Mouse (Mus musculus) myocyte (in vitro differentiated cells): ENCODE results near the gene Gclc. TPM values are rescaled to one million over a fixed set of nuclear protein-coding genes. Genes with fewer than 3 reads are reported as not detected.

Experiments used
- H3K27me3 ChIP-seq: one replicate; pipeline ENCODE4 v1.6.1; 2011; ENCODE audit not compliant: control insufficient read depth, insufficient read depth, insufficient read length
- H3K36me3 ChIP-seq: one replicate; pipeline ENCODE4 v1.6.1; 2011; ENCODE audit not compliant: control insufficient read depth, insufficient read depth
- H3K4me2 ChIP-seq: one replicate; pipeline ENCODE4 v1.6.1; 2011; ENCODE audit warnings: low read depth, control low read depth
- H3K4me3 ChIP-seq: one replicate; pipeline ENCODE4 v1.5.1; 2011; ENCODE audit warnings: mild to moderate bottlenecking, control low read depth, moderate library complexity
- H3K79me2 ChIP-seq: one replicate; pipeline ENCODE4 v1.6.1; 2011; ENCODE audit not compliant: control insufficient read depth, insufficient read depth
- H3ac ChIP-seq: one replicate; pipeline ENCODE4 v1.6.1; 2011; ENCODE audit not compliant: control insufficient read depth, insufficient read length
- CEBPB ChIP-seq: IDR thresholded peaks from 2 replicates; pipeline ENCODE4 v1.6.1; 2011; ENCODE audit warnings: mild to moderate bottlenecking, moderate library complexity; ENCODE audit not compliant: poor library complexity, insufficient read depth, severe bottlenecking
- E2F4 ChIP-seq: IDR thresholded peaks from one replicate; pipeline ENCODE4 v1.6.1; 2011; ENCODE audit warnings: mild to moderate bottlenecking, control low read depth, moderate library complexity; ENCODE audit not compliant: insufficient read depth
- MAX ChIP-seq: IDR thresholded peaks from one replicate; pipeline ENCODE4 v1.6.1; 2011; ENCODE audit warnings: low read depth, mild to moderate bottlenecking, control low read depth
- MYOD1 ChIP-seq, 3 experiments: IDR thresholded peaks; one replicate each; pipeline ENCODE4 v1.6.1; 2011; ENCODE audit warnings: control low read depth in 2 of 3, low read depth in 2 of 3, mild to moderate bottlenecking in 2 of 3, moderate library complexity in 1 of 3; ENCODE audit not compliant: insufficient read length in 2 of 3, control insufficient read depth in 1 of 3
- MYOG ChIP-seq, 3 experiments: IDR thresholded peaks; one replicate each; pipeline ENCODE4 v1.6.1; 2011; ENCODE audit warnings: control low read depth in 2 of 3, low read depth in 2 of 3, mild to moderate bottlenecking in 2 of 3; ENCODE audit not compliant: insufficient read length in 2 of 3, control insufficient read depth in 1 of 3, insufficient read depth in 1 of 3
- POLR2A ChIP-seq: IDR thresholded peaks from one replicate; pipeline ENCODE4 v1.6.1; 2011; ENCODE audit warnings: low read depth, mild to moderate bottlenecking, control low read depth, moderate library complexity; ENCODE audit not compliant: insufficient read length
- POLR2AphosphoS2 ChIP-seq: IDR thresholded peaks from one replicate; pipeline ENCODE4 v1.6.1; 2011; ENCODE audit warnings: low read depth, control low read depth; ENCODE audit not compliant: insufficient read length
- REST ChIP-seq: IDR thresholded peaks from one replicate; pipeline ENCODE4 v1.6.1; 2011; ENCODE audit warnings: mild to moderate bottlenecking, control low read depth, moderate library complexity; ENCODE audit not compliant: insufficient read depth, insufficient read length
- SRF ChIP-seq: IDR thresholded peaks from one replicate; pipeline ENCODE4 v1.6.1; 2011; ENCODE audit warnings: low read depth; ENCODE audit not compliant: control insufficient read depth, insufficient read length
- TCF12 ChIP-seq: IDR thresholded peaks from one replicate; pipeline ENCODE4 v1.6.1; 2011; ENCODE audit warnings: mild to moderate bottlenecking, control low read depth; ENCODE audit not compliant: poor library complexity, insufficient read depth, severe bottlenecking
- TCF3 ChIP-seq: IDR thresholded peaks from one replicate; pipeline ENCODE4 v1.6.1; 2011; ENCODE audit warnings: low read depth, control low read depth; ENCODE audit not compliant: insufficient read length
- USF1 ChIP-seq: IDR thresholded peaks from one replicate; pipeline ENCODE4 v1.6.1; 2011; ENCODE audit warnings: low read depth, mild to moderate bottlenecking, control low read depth, moderate library complexity
- polyA plus RNA-seq: library from polyadenylated mRNA; unstranded; fragments of >200 nt; fragmentation: generic; extraction: Trizol; gene quantifications from one replicate; pipeline ENCODE4 v1.2.1, GENCODE M21; 2012; ENCODE audit warnings: missing spikeins

Gene Gclc
- polyA plus RNA-seq, 1 experiment, result 9.0 TPM

DNA sequence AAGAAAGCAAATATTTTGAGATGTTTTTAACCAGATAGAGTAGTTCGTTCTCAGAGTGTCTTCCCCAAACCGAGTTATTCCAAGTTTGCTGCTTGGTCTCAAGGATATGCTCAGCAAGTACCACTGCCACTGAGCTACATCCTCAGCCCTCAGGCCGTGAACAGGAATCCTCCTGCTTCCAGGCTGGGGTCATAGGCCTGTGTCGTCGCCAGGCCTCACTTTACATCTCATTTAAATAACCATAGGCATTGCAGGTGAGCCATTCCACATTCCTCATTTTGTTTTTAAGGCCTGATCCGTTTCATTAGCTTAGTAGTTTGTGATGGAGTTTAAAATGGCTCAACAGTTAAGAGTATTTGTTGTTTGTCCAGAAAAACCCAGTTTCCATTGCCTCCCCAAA is 4.8 kb downstream of the Gclc start:
- H3ac ChIP-seq, result no peak overlapping the region
- TF ChIP-seq TCF3, result no peak
- no peak for TF ChIP-seq CEBPB
- no peak for TF ChIP-seq POLR2A
- TF ChIP-seq MYOG (IDR thresholded peaks at IDR 0.05; ENCODE audit: control insufficient read depth in 1 of 3, insufficient read depth in 1 of 3, insufficient read length in 2 of 3, low read depth in 2 of 3), result no peak
- TF ChIP-seq SRF, result no peak
- no peak for TF ChIP-seq TCF12
- no peak for TF ChIP-seq MAX
- TF ChIP-seq E2F4, result no peak
- TF ChIP-seq POLR2AphosphoS2, result no peak
- TF ChIP-seq MYOD1 (IDR thresholded peaks at IDR 0.05; ENCODE audit: control insufficient read depth in 1 of 3, insufficient read length in 2 of 3, low read depth in 2 of 3), result no peak
- no peak for TF ChIP-seq USF1
- TF ChIP-seq REST, result no peak
- H3K27me3 ChIP-seq, result no peaks in the 10 kb centered on the region
- H3K36me3 ChIP-seq, result peaks cover 4% of the 10 kb centered on the region
- H3K4me3 ChIP-seq, result no peak overlapping the region
- H3K79me2 ChIP-seq, result peaks cover 88% of the 10 kb centered on the region
- no peak overlapping the region for H3K4me2 ChIP-seq

DNA sequence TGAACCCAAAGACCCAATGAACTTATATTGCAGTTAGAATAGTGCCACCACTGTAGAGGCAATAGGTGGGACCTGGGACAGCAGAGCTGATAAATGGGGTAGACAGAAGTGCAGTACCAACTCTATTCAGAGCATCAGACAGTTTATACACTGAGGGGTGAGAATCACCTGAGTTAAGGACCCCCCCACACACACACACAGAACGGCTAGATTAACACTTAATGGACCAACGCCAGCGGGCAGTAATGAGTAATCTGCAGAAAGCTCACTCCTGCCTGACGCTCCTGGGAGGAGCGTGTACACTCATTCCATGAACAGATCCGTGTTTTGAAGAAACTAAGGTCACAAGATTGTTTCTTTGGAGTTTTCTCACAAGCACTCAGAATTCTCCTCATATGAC is 5.4 kb downstream of the Gclc start:
- TF ChIP-seq CEBPB (no peak), E2F4 (no peak)
- Histone ChIP-seq H3K36me3 (peaks cover 5% of the 10 kb centered on the region), H3ac (no peak overlapping the region), H3K27me3 (no peaks in the 10 kb centered on the region), H3K4me3 (no peak overlapping the region), H3K4me2 (no peak overlapping the region), H3K79me2 (peaks cover 95% of the 10 kb centered on the region)

DNA sequence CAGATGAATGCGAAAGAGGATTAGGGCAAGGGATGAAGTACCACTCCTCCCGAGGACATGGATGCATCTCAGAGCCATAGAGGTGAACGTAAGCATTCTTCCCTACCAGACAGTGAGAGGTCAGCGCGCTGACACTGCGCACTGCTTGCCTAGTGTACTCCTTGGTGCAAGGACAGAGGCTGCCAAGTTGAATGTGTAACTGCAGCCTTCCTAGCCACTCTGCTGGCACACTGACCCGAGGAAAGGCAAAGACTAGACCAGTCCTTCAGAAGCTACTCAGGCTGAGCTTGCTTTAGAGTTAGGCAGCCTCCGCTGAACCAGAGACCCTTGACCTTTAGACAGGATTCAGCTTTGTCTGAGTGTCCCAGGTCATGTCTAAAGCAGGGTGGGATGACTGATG is 11.9 kb downstream of the Gclc start:
- Histone ChIP-seq H3K36me3 (peaks cover 15% of the 10 kb centered on the region), H3K4me3 (no peak overlapping the region), H3K79me2 (peaks cover 38% of the 10 kb centered on the region), H3ac (no peak overlapping the region), H3K4me2 (no peak overlapping the region), H3K27me3 (no peaks in the 10 kb centered on the region)
- TF ChIP-seq MYOG (IDR thresholded peaks at IDR 0.05; ENCODE audit: control insufficient read depth in 1 of 3, insufficient read depth in 1 of 3, insufficient read length in 2 of 3, low read depth in 2 of 3) (no peak), E2F4 (no peak), POLR2AphosphoS2 (no peak), MAX (no peak), TCF12 (no peak), TCF3 (no peak), POLR2A (no peak), USF1 (no peak)

DNA sequence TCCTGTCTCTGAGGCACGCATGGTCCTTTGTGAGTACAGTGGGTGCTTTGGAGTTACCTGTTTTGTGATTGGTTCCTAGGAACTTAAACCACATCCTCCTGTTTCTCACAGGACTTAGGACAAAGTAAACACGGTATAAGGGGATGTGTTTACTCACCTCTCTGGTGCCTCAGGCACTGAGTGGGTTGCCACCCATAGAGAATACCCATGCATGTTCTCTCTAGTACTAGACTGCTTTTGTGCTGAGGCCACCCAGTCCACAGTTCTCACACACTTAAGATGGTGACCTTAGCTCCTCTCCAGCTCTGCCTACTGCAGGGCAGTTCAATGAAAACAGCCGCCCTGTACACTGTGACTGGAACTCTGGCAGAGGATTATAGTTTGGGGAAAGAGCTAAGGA is 12.4 kb downstream of the Gclc start:
- Histone ChIP-seq H3ac (no peak overlapping the region), H3K36me3 (peaks cover 15% of the 10 kb centered on the region), H3K79me2 (peaks cover 33% of the 10 kb centered on the region), H3K27me3 (no peaks in the 10 kb centered on the region), H3K4me2 (no peak overlapping the region), H3K4me3 (no peak overlapping the region)
- TF ChIP-seq MYOD1 (IDR thresholded peaks at IDR 0.05; ENCODE audit: control insufficient read depth in 1 of 3, insufficient read length in 2 of 3, low read depth in 2 of 3) (no peak), MYOG (IDR thresholded peaks at IDR 0.05; ENCODE audit: control insufficient read depth in 1 of 3, insufficient read depth in 1 of 3, insufficient read length in 2 of 3, low read depth in 2 of 3) (no peak), TCF3 (no peak), POLR2A (no peak), POLR2AphosphoS2 (no peak), SRF (no peak), USF1 (no peak), CEBPB (no peak), TCF12 (no peak)

DNA sequence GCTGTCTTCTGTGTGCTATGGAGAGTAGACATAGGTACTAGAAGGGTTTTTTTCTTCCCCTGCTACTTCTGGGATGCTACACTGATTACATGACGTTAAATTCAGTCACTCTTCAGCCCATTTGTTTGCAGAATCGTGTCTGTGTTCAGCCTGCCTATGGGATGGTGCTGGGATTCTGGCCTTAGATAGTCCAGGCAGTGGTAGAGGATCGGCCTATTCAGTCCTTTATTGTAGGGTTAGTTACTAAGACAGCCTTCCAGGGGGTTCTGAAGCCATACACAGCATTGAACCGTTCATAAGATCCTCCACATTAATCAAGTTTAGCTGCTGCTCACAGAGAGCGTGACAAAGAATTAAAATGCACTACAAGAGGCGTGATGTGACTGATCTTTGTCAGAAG is 16.6 kb downstream of the Gclc start:
- Histone ChIP-seq H3K27me3 (no peaks in the 10 kb centered on the region), H3K4me2 (no peak overlapping the region), H3ac (no peak overlapping the region), H3K79me2 (peaks cover 20% of the 10 kb centered on the region), H3K36me3 (peaks cover 16% of the 10 kb centered on the region), H3K4me3 (no peak overlapping the region)
- TF ChIP-seq MYOD1 (IDR thresholded peaks at IDR 0.05; ENCODE audit: control insufficient read depth in 1 of 3, insufficient read length in 2 of 3, low read depth in 2 of 3) (no peak), POLR2A (no peak), MYOG (IDR thresholded peaks at IDR 0.05; ENCODE audit: control insufficient read depth in 1 of 3, insufficient read depth in 1 of 3, insufficient read length in 2 of 3, low read depth in 2 of 3) (no peak), MAX (no peak), USF1 (no peak), E2F4 (no peak)

DNA sequence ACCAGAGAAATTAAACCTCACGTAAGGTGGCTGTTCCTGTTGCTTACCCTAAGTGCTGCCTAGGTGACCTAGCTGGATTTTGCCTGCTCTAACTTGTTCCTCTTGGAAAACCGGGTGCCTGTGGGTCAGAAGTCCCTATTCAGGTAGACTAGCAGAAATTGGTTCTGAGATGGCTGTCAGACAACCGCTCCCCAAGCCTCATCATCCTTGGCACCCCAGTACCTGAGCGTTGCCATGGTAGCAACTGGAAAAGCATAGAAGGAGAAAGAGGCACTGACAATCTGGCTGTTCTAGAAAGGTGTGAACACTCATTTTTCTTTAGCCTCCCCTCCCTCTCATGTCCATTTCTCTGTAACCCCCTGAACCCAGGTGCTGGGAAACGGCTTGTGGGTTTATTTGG is 17.0 kb downstream of the Gclc start:
- Histone ChIP-seq H3K4me2 (no peak overlapping the region), H3K27me3 (no peaks in the 10 kb centered on the region), H3K4me3 (no peak overlapping the region), H3ac (no peak overlapping the region), H3K36me3 (peaks cover 16% of the 10 kb centered on the region), H3K79me2 (peaks cover 20% of the 10 kb centered on the region)
- no peak for TF ChIP-seq POLR2A
- no peak for TF ChIP-seq TCF3
- TF ChIP-seq USF1, result no peak
- no peak for TF ChIP-seq TCF12
- no peak for TF ChIP-seq E2F4
- no peak for TF ChIP-seq MYOD1 (IDR thresholded peaks at IDR 0.05; ENCODE audit: control insufficient read depth in 1 of 3, insufficient read length in 2 of 3, low read depth in 2 of 3)
- TF ChIP-seq MAX, result no peak
- TF ChIP-seq MYOG (IDR thresholded peaks at IDR 0.05; ENCODE audit: control insufficient read depth in 1 of 3, insufficient read depth in 1 of 3, insufficient read length in 2 of 3, low read depth in 2 of 3), result no peak
- TF ChIP-seq CEBPB, result no peak
- no peak for TF ChIP-seq POLR2AphosphoS2
- no peak for TF ChIP-seq REST
- TF ChIP-seq SRF, result no peak
